Mouse (Mus musculus): Measurements from ENCODE around the gene Herc1.

GRCm38 (mm10) chr9:66513661-66514255, 163.5 kb downstream of the Herc1 start:
- TF ChIP-seq CTCF (IDR thresholded peaks at IDR 0.05; ENCODE audit: low read depth) (no peak), EP300 (IDR thresholded peaks at IDR 0.05; ENCODE audit: low read depth) (peak; percentile 57; the same call in 1 of the 2 replicates)

All from heart, postnatal 0 days (tissue).